Mouse (Mus musculus) embryonic fibroblast, embryonic 13.5 days (primary cell): ENCODE data around the gene Nr2c2ap.

Source experiments
- CTCF ChIP-seq: IDR thresholded peaks from 2 replicates; pipeline ENCODE4 v1.5.1; 2011; ENCODE audit warnings: mild to moderate bottlenecking, control low read depth, low read length, moderate library complexity, borderline replicate concordance; ENCODE audit not compliant: insufficient read depth
- POLR2A ChIP-seq: IDR thresholded peaks from 2 replicates; pipeline ENCODE4 v1.6.1; 2011; ENCODE audit warnings: low read depth, mild to moderate bottlenecking, control low read depth, low read length, moderate library complexity

DNA sequence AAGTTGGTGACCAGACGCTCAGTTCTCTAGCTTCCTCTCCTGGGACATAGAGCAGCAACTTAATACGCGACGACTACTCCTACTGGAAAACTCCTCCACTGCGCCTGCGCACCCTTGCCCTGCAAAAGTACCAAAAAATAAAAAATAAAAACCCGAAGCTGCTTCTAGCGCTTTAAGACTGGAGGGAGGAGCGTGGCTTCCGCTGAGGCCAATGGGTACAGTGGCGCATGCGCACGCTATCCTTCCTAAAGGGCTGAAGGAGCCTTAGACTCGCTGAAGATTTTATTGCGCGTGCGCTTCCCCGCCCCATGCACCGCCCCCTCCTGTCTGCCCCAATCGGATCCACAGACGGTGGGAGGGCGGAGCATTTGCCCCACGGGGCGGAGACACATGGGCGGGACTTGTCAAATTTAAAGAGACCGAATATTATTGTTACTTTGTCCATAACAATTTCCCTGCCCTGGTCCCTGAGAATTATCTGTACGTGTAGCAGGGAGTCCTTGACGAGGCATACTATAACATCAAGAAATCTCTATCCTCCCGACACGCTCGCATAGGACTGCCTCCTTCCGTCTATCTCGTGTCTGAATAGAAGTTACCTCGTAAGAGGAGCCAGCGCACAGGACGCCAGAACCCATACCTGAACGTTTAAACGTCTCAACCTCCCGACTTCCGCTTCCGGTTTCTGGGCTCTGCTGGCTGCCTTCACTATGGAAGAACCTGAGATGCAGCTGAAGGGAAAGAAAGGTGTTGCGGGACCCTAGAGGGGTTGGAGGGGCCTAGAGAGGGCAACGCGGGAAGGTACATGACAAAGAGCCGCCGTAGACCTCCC is 8.1 kb downstream of the Nr2c2ap start, which contains the start of the genes Rfxank, Borcs8 and Mef2b:
- TF ChIP-seq CTCF = no peak
- TF ChIP-seq POLR2A = peak; percentile 92
